18 mouse cellular contexts compared by ENCODE assay signal in the genomic region with DNA sequence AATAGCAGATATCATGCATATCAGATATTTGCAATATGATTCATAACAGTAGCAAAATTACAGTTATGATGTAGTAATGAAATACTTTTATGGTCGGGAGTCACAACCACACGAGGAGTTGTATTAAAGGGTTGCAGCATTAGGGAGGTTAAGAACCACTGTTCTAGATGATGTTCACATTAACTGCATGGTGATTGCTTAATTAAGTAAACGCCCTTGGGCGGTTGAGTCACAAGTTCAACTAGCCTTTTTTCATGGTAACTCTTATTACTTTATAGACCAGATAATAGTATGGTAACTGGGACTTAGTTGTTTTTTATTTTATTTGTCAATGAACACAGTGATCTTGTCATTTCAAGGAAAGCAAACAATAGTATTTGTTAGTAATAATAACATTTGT. TPM values are rescaled to one million over a fixed set of nuclear protein-coding genes. Genes with fewer than 3 reads are reported as not detected.
"Had no signal": no experiment of that assay in that cellular context is flagged by ENCODE, and none has a peak within 500 bp of the region (broad histone marks: within the 10 kb centered on the region; RNA-seq: fewer than 3 reads in every experiment).

No protein-coding gene starts in this region.

- ATAC-seq: hindbrain, embryonic 16.5 days; inflammation-experienced regulatory T-cells, adult 6 months; intestine, embryonic 15.5 days; intestine, postnatal 0 days had no signal

- DNase-seq: gastrocnemius, postnatal 14 days; heart, adult 18-20 months; heart, postnatal 10 days; heart, postnatal 4 days; kidney, adult 18-20 months; kidney, adult 8-10 months; kidney, postnatal 10 days; kidney, postnatal 25 days; kidney, postnatal 4 days; liver; liver, embryonic 13.5 days had no signal

RNA-seq across cellular contexts. Expression of a gene that starts 56.3 kb away (rescaled TPM):
- total RNA-seq: gastrocnemius, adult 8-10 months; gastrocnemius, postnatal 14 days; heart, adult 8-10 months; heart, postnatal 25 days; heart, postnatal 4 days had no signal
